Mouse (Mus musculus) liver (tissue): ENCODE results near the gene 1810009A15Rik.
"Not testable (repeated sequence)": the region's sequence is repeated elsewhere in the genome, so short reads cannot be mapped to it uniquely, and the experiment has no call there.

Experiments used
- DNase-seq: peaks from one replicate; pipeline ENCODE4 v3.0.0-alpha.2; 2020; ENCODE audit warnings: mixed read lengths

1810009A15Rik gene

DNA sequence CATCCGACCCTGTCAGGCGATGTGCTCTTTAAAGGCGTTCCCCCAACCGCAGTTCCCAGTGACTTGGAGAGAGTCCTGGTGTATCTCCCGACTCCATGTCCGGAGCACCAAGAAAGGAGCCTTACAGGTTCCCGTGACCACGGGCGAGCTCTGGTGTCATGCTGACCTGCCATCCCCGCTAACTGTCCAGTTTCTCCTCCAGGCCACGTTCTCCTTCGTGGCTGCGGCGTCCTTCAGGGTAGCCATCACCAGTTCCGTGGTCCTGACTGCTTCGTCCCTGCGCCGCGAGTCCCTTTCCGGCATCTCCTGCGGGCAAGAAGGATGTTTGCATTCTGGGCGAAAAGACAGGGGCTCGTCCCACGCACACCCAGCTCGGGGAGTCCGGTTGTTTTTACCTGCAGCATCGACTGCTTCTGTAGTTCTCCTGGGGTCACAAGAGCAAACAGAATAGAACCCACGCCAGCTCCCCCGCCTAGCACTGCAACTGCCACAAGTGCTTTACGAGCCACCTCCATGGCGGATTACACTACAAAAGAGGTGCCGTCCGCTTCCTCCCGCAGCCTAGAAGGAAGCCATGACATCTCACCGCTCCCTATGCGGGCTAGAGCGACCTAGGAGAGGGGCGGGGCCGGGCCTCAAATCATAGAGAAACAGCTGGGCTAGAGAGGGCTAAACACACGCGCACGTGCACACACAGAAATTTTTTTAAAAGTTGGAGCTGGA lies 8.2 kb upstream of the 1810009A15Rik start, which contains the start of gene Uqcc3:
Uqcc3 (minus strand) TSS at position 613 of the 723 bp plus-strand sequence.
- DNase-seq: peak; percentile 88

DNA sequence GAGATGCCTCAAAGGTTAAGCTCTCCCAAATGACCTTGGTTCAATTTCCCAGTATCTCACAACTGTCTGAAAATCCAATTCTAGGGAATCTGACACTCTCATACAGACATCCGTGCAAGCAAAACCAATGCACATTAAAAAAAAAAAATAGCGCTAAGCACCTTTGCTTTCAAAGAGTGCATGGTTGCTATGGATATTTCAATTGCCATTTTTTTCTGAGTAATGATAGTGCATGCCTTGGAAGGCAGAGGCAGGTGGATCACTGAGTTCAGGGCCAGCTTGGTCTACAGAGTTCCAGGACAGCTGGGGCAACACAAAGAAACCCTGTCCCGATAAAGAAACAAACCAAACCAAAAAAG lies 7.6 kb upstream of the 1810009A15Rik start:
- DNase-seq: no peak

- no peak for DNase-seq
These were observed 5.0 kb upstream of the 1810009A15Rik start, which contains the start of the genes Lbhd1 and Gm49403 for GRCm38 (mm10) chr19:8883616-8884015. Gene Lbhd1 (plus strand): TSS chr19:8883732. Gene Gm49403 (plus strand): TSS chr19:8883930.

DNA sequence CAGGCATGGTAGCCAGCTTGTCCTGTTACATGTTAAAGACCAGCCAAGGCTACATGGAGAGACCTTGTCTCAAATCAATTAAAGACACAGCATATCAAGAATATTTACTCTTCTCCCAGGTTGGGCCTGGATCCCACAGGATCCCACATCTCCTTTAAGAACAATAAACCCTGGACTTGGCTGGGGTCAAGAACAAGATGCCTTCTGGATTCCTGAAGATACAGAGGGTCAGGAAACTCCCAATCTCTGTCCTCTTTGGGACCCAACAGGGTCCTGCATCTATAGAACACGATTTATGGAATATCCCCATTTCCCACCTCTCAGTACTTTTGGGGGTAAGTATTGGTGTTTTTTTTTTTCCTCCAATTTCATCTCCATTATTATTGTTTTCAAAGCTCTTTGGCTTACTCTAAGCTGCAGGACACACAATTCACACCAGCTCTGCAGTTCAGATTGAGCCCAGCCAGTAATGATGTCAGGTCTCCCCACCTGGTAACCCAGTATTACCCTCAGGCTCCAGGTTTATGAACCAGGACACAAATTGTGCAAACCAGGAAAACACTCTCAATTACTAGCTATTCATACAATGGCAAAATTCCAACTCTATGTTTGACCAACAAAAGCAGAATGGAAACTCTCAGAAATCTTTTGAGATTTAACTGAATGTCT lies 1.6 kb upstream of the 1810009A15Rik start:
- DNase-seq: no peak

DNA sequence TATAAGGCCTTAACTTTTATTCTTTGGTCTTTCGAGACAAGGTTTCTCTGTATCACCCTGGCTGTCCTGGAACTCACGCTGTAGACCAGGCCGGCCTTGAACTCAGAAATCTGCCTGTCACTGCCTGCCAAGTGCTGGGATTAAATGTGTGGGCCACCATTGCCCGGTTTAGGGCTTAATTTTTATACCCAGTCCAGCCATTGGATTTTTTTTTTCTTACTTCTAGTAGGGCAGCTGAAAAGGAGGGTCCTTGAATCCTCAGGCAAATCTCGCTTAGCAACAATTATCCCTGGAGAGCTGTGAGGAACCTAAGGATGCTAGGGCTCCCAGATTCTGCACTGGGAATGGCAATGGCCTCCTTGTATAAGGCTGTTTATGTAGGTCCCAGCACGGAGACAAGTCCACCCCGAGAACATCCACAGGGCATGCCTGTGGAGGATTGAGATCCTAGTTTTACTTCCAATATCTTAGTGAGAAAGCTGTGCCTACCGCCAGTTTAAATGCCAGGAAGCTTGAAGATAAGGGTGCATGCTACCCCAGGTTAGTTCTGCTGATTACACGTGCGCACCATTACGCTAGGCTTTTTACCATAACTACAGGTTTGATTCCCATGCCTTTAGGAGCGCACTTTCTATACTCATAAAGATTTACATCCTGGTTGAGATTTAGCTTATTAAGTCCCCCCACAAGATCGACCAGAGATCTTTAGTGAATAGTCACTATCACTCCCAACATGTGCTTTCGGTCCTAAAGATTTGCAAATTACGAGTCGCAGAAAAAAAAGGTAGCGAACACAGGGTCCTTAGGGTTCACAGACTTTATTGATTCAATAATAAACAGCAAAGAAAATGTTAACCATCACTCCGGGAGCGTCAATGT lies 829 bp upstream of the 1810009A15Rik start:
- DNase-seq: peak; percentile 24

- DNase-seq: peak; percentile 88
These were observed 4.4 kb downstream of the 1810009A15Rik start, which contains the start of gene Ints5 for GRCm38 (mm10) chr19:8892829-8893766. Gene Ints5 (plus strand): TSS chr19:8893005.

- DNase-seq: no peak
These were observed 6.8 kb downstream of the 1810009A15Rik start for GRCm38 (mm10) chr19:8895397-8895960.

DNA sequence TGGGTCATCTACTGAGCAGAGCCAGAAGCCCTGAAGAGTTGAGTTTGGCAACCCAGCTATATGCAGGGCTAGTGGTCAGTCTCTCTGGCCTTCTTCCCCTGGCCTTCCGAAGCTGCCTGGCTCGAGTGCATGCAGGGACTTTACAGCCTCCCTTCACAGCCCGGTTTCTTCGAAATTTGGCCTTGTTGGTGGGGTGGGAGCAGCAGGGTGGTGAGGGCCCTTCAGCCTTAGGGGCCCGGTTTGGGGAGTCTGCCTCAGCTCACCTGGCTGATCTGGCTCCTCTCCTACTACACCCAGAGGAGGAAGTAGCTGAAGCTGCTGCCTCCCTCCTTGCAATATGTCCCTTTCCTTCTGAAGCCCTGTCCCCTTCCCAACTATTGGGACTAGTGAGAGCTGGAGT lies 7.6 kb downstream of the 1810009A15Rik start:
- not testable (repeated sequence) for DNase-seq

GRCm38 (mm10) chr19:8897211-8897864 lies 8.7 kb downstream of the 1810009A15Rik start:
- DNase-seq: peak; percentile 32

DNA sequence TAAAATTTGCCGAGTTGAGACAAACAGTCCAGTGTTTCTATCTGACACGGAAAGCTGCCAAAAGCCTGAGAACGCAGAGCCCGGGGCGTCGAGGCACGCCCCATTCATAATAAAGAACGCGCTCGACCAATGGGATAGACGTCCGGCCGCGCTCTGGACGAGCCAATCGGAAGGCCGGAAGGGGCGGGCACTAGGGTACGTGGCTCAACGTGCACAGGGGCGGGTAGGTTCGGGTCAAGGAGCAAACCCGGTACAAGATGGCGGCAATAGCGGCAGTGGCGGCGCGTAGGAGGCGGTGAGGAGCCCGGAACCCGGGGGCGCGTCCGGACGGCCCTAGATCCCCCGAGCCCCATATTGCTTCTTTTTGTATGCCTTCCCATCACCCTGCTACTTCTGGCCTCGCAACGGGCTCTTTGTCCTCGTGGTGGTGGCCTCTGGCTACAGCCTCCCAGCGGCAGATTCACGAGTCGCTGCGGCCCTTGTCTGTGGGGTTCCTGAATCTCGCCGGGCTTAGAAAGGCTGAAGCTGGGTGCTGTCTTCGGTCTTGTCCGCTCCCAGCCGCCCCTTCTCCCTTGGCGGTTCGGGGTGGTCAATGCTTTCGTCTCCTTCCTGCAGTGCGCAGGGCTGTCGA lies 9.3 kb downstream of the 1810009A15Rik start, which contains the start of gene Ganab:
Ganab (plus strand) TSS at position 207 of the 631 bp plus-strand sequence.
- peak; percentile 98 for DNase-seq

GRCm38 (mm10) chr19:8898576-8898975 lies 9.9 kb downstream of the 1810009A15Rik start:
- no peak for DNase-seq

GRCm38 (mm10) chr19:8899079-8899478 lies 10.4 kb downstream of the 1810009A15Rik start:
- no peak for DNase-seq

DNA sequence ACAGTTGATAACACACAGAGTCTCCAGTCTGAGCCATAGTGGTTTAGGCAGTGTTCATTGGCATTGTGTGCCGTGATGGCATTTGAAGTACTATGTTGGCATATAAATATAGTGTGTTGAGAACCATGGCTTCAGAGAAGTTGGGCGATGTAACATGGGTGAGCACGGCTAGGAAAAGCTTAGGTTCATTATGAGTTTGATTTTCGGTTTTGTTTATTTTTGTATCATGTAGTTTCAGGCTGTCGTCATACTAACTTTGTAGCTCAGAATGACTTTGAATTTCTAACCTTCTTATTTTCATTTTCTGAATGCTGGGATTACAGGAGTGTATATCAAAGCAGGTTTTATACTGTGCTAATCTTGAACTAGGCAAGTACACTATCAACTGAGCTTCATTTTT lies 14.8 kb downstream of the 1810009A15Rik start:
- DNase-seq: no peak

- DNase-seq: no peak
These were observed 19.9 kb downstream of the 1810009A15Rik start for GRCm38 (mm10) chr19:8908531-8908930.

- DNase-seq: no peak
These were observed 23.2 kb downstream of the 1810009A15Rik start for GRCm38 (mm10) chr19:8911810-8912209.

GRCm38 (mm10) chr19:8914212-8914611 lies 25.6 kb downstream of the 1810009A15Rik start:
- no peak for DNase-seq

DNA sequence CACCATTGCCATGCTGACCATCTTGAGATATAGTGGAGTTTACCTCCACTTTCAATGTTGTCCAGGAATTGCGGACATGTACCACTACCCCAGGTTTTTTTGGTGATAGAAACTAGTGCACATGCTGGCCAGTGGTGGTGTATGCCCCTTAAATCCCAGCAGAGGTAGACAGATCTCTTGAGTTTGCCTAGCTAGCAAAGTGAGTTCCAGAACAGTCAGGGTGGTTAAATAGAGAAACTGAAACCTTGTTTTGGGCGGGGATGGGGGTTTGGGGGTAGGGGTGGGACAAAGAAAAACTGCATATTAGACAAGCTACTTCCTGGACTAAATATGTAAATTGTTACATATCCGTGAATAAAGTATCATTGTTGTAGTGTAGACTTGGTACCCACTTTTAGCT lies 30.3 kb downstream of the 1810009A15Rik start:
- DNase-seq: no peak

DNA sequence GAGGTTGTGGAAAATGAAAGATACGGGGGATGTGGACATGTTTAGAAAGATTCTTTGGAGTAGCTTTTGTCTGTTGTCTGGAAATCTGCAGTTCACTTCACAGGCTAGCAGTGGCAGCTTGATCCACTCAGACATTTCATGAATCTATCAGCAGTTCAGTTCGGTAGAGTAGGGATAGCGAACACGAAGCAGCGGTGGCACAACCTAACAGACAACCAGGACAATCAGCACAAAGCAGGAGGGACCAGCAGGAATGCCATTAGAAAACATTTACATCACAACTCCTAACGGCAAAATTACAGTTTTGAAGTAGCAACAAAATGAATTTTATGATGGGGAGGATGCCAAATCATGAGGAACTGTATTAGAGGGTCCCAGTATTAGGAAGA lies 31.0 kb downstream of the 1810009A15Rik start:
- DNase-seq: no peak

- DNase-seq: peak; percentile 94
These were observed 31.6 kb downstream of the 1810009A15Rik start, which contains the start of gene B3gat3 for GRCm38 (mm10) chr19:8920073-8920736. Gene B3gat3 (plus strand): TSS chr19:8920374.

DNA sequence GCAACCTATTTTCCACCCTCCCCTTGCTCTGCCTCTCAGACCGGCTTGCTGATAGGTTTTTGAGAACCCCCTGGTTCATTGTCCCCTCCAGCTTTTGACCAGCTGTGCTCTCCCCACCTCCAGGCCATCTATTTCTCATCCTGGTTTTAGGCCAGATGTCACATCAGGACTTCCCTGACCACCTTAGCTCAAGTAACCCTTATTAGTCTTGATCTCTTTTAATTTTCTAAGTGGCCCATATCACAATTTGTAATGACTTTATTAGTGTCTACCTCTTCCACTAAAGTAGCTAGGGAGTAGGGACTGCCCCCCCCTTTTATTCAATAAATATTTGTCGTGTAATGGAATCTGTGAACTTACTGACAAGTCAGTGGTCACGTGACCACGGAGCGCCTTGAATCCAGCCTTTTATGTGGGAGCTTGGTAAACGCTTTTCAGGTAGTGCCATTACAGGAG lies 32.2 kb downstream of the 1810009A15Rik start:
- DNase-seq: peak; percentile 70
